Mouse (Mus musculus) midbrain, embryonic 11.5 days (tissue): ENCODE measurements around the gene Il10rb. TPM values are rescaled to one million over a fixed set of nuclear protein-coding genes. Genes with fewer than 3 reads are reported as not detected.
"Not testable (repeated sequence)": the region's sequence is repeated elsewhere in the genome, so short reads cannot be mapped to it uniquely, and the experiment has no call there.

ENCODE experiments used
- ATAC-seq: fragments of 200-750 bp; cut with Nextera tagmentation; 2 replicates; pipeline ENCODE4 v1.8.0; 2017; ENCODE audit warnings: moderate TSS enrichment, moderate library complexity; ENCODE audit not compliant: low FRiP score
- DNase-seq: peaks from one replicate; pipeline ENCODE4 v3.0.0; 2015; ENCODE audit warnings: low spot score; ENCODE audit errors: missing footprints
- H3K27ac ChIP-seq: fragments of 300-500 bp; sonication (generic); 2 replicates; pipeline ENCODE4 v1.5.1; 2014; ENCODE audit warnings: low read depth, low read length
- H3K27me3 ChIP-seq: fragments of 300-500 bp; sonication (generic); 2 replicates; pipeline ENCODE4 v1.6.1; 2014; ENCODE audit warnings: mild to moderate bottlenecking, low read length, moderate library complexity, mixed read lengths; ENCODE audit not compliant: control insufficient read depth, insufficient read depth
- H3K36me3 ChIP-seq: fragments of 300-500 bp; sonication (generic); 2 replicates; pipeline ENCODE4 v1.6.1; 2014; ENCODE audit warnings: mild to moderate bottlenecking, low read length, moderate library complexity, mixed read lengths; ENCODE audit not compliant: control insufficient read depth, insufficient read depth
- H3K4me1 ChIP-seq: fragments of 300-500 bp; sonication (generic); 2 replicates; pipeline ENCODE4 v1.6.1; 2014; ENCODE audit warnings: low read length; ENCODE audit not compliant: control insufficient read depth, insufficient read depth
- H3K4me2 ChIP-seq: fragments of 300-500 bp; sonication (generic); 2 replicates; pipeline ENCODE4 v1.6.1; 2014; ENCODE audit warnings: mild to moderate bottlenecking, moderate library complexity
- H3K4me3 ChIP-seq: fragments of 300-500 bp; sonication (generic); 2 replicates; pipeline ENCODE4 v1.5.1; 2014; ENCODE audit warnings: low read depth, low read length
- H3K9ac ChIP-seq: fragments of 300-500 bp; sonication (generic); 2 replicates; pipeline ENCODE4 v1.6.1; 2014; ENCODE audit warnings: low read length
- H3K9me3 ChIP-seq: fragments of 300-500 bp; sonication (generic); 2 replicates; pipeline ENCODE4 v1.6.1; 2016; ENCODE audit warnings: low read length; ENCODE audit not compliant: control insufficient read depth
- WGBS: fragments of 180-500 bp; shearing (Covaris S2); extraction: QIAGEN DNeasy Blood & Tissue Kit; methylation state at CpG from one replicate; pipeline ENCODE4 v1.1.7; 2014; 5-methylcytosine and 5-hydroxymethylcytosine counted together
- polyA plus RNA-seq: library from polyadenylated mRNA; unstranded; fragments of >200 nt; fragmentation: Nextera tagmentation; extraction: Ambion mirVana; gene quantifications from 2 replicates; pipeline ENCODE4 v1.2.1, GENCODE M21; 2014

Il10rb gene
- polyA plus RNA-seq, 1 experiment from 2014 or later = 8.5 TPM

DNA sequence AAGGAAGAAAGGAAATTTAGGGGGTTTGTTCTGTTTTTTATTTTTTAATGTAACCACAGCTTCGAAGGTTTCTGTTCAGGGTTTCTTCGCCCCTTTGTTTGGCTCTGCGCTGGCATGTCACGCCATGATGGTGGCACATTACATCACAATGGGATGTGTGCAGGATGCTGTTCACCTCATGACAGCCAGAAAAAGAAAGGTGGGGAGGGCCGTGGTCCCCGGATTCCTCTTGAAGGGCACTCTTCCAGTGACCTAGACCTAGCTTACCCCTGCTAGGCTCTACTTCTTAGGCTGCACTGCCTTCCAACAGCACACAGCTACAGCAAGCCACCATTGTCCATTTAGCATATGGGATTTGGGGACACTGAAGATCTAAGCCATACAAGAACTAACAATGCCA is 19.9 kb downstream of the Il10rb start:
- Histone ChIP-seq H3K4me2 (no peak overlapping the region), H3K4me3 (no peak overlapping the region), H3K36me3 (no peaks in the 10 kb centered on the region), H3K9ac (no peak overlapping the region), H3K27me3 (no peaks in the 10 kb centered on the region), H3K27ac (no peak overlapping the region), H3K9me3 (no peaks in the 10 kb centered on the region), H3K4me1 (no peaks in the 10 kb centered on the region)
- ATAC-seq (no peak), DNase-seq (no peak)
- 96% methylated on average over 6 of the region's 6 CpGs for WGBS

DNA sequence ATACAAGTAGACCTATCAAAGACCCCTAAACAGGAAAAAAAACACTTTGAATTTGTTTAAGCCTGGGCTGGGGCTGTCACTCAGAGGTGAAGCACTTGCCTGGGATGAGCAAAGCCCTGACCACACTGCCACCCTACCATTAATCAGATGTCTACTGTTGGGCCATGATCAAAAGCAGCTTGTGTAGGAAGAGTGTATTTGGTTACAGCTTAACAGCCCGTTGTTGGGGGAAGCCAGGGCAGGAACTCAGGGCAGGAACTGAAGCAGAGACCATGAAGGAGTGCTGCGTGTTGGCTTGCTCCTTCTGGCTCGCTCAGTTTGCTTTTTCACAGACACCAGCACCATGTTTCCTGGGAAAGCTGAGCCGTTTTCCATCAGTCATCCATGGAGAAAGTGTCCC is 20.6 kb downstream of the Il10rb start:
- no peak overlapping the region for H3K4me2 ChIP-seq
- DNase-seq (no peak), ATAC-seq (no peak)
- no peaks in the 10 kb centered on the region for H3K27me3 ChIP-seq
- H3K9ac ChIP-seq = no peak overlapping the region
- no peaks in the 10 kb centered on the region for H3K4me1 ChIP-seq
- no peaks in the 10 kb centered on the region for H3K36me3 ChIP-seq
- H3K27ac ChIP-seq = no peak overlapping the region
- 80% methylated on average over 4 of the region's 4 CpGs for WGBS
- H3K4me3 ChIP-seq = no peak overlapping the region
- H3K9me3 ChIP-seq = no peaks in the 10 kb centered on the region

DNA sequence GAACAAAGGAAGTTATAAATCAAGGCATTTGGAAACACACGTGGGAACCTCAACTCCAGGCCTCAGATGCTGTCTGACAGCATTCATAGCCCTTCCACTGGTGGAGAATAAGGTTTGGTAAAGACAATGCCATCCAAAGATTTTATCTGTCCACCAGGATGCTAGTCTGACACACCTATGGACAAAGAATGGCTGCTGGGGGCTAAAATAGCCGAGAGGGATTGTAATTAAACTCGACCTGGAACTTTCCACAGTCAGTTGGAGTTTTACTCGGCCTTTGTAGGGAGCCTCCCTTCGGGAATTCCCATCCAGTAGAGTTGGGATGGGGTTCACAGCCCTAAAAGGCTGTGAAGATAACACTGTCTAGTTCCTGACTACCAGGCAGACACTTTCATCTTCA is 21.5 kb downstream of the Il10rb start:
- Histone ChIP-seq H3K27ac (no peak overlapping the region), H3K27me3 (no peaks in the 10 kb centered on the region), H3K36me3 (no peaks in the 10 kb centered on the region), H3K9me3 (no peaks in the 10 kb centered on the region), H3K9ac (no peak overlapping the region), H3K4me2 (no peak overlapping the region), H3K4me1 (no peaks in the 10 kb centered on the region), H3K4me3 (no peak overlapping the region)
- no peak for DNase-seq
- ATAC-seq = no peak
- WGBS = 81% methylated on average over 5 of the region's 5 CpGs

DNA sequence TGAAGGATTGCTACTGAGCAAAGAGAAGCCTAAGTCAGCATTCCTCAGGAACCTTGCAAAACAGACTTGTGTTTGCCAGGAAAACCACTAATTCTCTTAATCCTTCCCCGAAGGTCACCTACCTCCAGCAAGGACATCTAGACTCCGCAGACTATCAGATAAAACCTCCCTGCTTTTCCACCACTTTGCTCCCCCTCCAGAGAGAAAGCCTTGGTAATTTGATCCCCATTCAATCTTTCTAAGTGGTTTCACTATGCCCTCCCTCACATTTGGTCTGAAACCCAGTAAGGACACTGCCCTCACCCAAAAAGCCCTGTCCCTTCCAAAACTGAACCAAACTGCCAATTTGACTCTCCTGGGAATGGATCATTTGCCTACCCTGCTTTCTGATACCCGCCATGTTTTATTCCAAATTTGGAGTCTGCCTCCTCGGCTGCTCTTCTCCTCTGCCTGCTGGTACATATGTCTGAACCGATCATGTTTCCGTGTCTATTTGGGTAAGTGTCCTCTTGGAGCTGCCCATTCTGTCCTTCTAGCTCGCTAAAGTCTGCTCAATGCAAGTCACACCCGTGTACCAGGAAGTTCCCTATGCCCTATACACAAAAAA is 22.4 kb downstream of the Il10rb start:
- ATAC-seq = no peak
- Histone ChIP-seq H3K9me3 (no peaks in the 10 kb centered on the region), H3K4me1 (no peaks in the 10 kb centered on the region), H3K9ac (no peak overlapping the region), H3K27ac (no peak overlapping the region), H3K36me3 (no peaks in the 10 kb centered on the region), H3K4me3 (no peak overlapping the region), H3K4me2 (no peak overlapping the region), H3K27me3 (no peaks in the 10 kb centered on the region)
- no peak for DNase-seq
- WGBS = 81% methylated on average over 8 of the region's 8 CpGs

DNA sequence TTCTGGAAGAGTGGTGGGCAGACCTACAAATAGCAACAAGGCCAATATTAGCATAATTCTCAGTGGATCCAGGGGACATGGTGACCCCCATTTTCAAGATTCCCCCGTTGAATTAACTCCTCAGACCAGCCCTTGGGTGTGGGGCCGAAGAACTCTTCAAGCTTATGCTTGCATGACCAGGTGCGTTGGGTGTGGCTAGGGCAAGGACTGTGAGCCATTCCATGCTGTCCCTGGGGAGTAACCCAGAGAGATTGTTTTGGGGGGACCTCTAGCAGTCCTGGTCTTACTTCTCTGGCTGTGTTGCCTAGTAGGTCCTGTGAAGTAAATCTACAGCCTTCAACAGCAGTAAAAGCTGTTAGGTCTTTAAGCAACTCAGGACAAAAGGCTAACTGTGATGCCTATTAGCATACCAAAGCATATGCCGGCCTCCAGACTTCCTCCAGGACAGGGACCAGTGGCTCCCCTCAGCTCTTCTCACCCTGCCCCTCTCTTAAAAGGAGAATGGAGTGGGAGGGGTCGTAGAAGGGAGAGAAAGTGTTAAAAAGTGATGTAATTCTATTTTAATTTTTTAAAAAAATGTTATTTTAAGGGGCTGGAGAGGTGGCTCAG is 26.9 kb downstream of the Il10rb start:
- 35% methylated on average over 5 of the region's 5 CpGs for WGBS
- no peak overlapping the region for H3K4me2 ChIP-seq

DNA sequence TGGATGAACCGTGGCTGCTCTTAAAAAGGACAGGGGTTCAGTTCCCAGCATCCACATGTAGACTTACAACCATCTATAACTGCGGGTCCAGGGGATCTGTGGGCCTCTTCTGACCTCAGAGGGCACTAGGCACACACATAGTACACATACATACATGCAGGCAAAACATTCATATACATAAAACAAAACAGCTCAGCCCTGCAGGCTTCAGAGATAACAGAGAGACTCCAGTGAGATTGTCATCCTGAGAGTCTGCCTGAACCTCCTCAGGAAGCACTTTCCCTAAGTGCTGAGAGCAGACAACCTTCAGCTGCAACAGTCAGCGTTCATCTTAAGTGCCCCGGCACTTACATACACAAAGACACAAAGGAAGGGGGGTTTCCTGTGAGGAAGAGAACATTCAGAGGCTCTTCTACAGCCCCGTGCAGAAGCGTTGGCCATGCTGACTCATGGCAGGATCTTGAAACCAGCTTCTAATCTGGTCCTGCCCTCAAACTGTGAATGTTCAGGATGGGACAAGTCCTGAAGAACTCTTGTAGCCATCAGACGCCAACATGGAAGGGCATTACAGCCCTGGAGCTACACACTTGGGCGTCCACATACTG is 27.5 kb downstream of the Il10rb start:
- H3K4me3 ChIP-seq = no peak overlapping the region
- H3K27ac ChIP-seq = no peak overlapping the region
- H3K36me3 ChIP-seq = no peaks in the 10 kb centered on the region
- DNase-seq (peak; percentile 51), ATAC-seq (no peak)
- 67% methylated on average over 8 of the region's 8 CpGs for WGBS
- no peaks in the 10 kb centered on the region for H3K27me3 ChIP-seq
- no peaks in the 10 kb centered on the region for H3K9me3 ChIP-seq
- no peak overlapping the region for H3K4me2 ChIP-seq
- no peaks in the 10 kb centered on the region for H3K4me1 ChIP-seq
- no peak overlapping the region for H3K9ac ChIP-seq

More for the DNA sequence above, 26.9 kb downstream of the Il10rb start:
- DNase-seq = peak; percentile 47
- no peak for ATAC-seq
- Histone ChIP-seq H3K4me3 (no peak overlapping the region), H3K27ac (no peak overlapping the region), H3K9ac (no peak overlapping the region), H3K27me3 (no peaks in the 10 kb centered on the region), H3K9me3 (no peaks in the 10 kb centered on the region), H3K4me1 (no peaks in the 10 kb centered on the region), H3K36me3 (no peaks in the 10 kb centered on the region)

DNA sequence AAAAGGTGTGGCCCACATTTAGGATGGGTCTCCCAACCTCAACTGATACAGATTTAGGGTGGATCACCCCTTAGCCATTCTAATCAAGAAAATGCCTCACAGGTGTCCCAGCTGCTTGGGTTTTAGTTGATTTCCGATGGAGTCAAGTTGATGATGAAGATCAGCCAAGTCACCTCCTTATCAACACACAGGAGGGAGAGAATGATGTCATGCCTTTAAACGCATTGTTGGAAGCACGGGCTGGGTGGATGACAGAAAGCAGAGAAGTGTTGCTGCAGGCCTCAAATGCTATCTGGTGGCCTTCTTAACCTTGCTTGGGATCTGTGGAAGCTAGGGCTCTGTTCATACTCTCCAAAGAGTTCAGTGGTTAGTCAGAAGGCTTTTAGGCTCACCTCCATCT is 28.2 kb downstream of the Il10rb start:
- Histone ChIP-seq H3K4me1 (no peaks in the 10 kb centered on the region), H3K27ac (no peak overlapping the region), H3K9ac (no peak overlapping the region), H3K36me3 (no peaks in the 10 kb centered on the region), H3K27me3 (no peaks in the 10 kb centered on the region), H3K4me3 (no peak overlapping the region), H3K9me3 (no peaks in the 10 kb centered on the region), H3K4me2 (no peak overlapping the region)
- ATAC-seq (no peak), DNase-seq (no peak)
- 84% methylated on average over 3 of the region's 3 CpGs for WGBS

DNA sequence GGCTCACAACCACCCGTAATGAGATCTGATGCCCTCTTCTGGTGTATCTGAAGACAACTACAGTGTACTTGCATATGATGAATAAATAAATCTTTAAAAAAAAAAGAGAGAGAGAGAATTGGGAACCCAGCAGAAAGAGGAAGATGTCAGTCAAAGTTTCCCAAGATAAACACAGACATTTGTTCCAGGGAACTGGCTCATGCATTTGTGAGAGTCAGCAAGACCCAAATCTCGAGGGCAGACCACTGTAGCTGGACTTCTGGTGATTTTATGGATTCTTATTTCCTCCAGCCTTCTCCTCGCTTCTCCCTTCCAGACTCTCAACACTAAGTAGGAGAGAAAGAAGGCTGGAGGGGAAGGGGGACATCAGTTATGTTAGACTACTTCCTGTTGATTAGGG is 32.1 kb downstream of the Il10rb start:
- DNase-seq = peak; percentile 64
- Histone ChIP-seq H3K27me3 (no peaks in the 10 kb centered on the region), H3K9ac (no peak overlapping the region), H3K27ac (no peak overlapping the region), H3K9me3 (no peaks in the 10 kb centered on the region), H3K4me1 (no peaks in the 10 kb centered on the region), H3K4me2 (no peak overlapping the region), H3K4me3 (no peak overlapping the region), H3K36me3 (no peaks in the 10 kb centered on the region)
- ATAC-seq = no peak
- WGBS = 84% methylated on average over 3 of the region's 3 CpGs

DNA sequence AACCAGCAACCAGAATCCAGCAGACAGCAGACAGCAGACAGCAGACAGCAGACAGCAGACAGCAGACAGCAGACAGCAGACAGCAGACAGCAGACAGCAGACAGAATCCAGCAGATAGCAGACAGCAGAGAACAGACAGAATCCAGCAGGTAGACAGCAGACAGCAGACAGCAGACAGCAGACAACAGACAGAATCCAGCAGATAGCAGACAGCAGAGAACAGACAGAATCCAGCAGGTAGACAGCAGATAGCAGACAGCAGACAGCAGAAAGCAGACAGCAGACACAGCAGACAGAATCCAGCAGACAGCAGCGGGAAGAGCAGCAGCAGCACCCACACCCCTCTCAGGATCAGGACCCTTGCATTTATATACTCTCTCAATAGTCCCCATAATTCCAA is 32.6 kb downstream of the Il10rb start:
- WGBS = 90% methylated on average over 1 of the region's 1 CpGs
- not testable (repeated sequence) for H3K4me2 ChIP-seq, H3K27me3 ChIP-seq, H3K36me3 ChIP-seq, H3K4me1 ChIP-seq, H3K27ac ChIP-seq, H3K4me3 ChIP-seq, H3K9me3 ChIP-seq, H3K9ac ChIP-seq, ATAC-seq, DNase-seq
